Mouse (Mus musculus): ENCODE results near the gene Sfxn1.

The Sfxn1 gene

GRCm38 (mm10) chr13:54071606-54072331 is at the start of gene Sfxn1:
TSS of gene Sfxn1 (plus strand) at chr13:54071869.
- WGBS, result under 1% methylated on average over 74 of the region's 74 CpGs

DNA sequence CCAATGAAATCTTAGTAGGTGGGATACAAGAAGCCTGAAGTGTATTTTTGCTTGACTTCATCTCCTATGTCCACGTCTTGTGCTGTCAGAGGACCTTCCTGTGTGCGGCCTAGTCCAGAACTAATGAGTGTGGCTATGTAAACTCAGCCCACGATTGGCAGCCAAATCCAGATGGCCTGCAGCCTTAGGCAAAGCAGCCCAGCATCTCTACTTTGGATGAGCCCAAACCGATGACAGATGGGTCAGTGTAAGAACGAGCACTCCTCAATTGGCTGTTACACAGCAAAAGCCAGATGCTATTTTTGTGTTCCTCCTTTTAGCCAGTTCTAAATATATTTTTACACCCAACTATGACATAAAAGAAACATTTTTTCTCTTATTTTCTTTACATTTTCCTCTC is 48.4 kb upstream of the Sfxn1 start:
- 50% methylated on average over 5 of the region's 5 CpGs for WGBS

DNA sequence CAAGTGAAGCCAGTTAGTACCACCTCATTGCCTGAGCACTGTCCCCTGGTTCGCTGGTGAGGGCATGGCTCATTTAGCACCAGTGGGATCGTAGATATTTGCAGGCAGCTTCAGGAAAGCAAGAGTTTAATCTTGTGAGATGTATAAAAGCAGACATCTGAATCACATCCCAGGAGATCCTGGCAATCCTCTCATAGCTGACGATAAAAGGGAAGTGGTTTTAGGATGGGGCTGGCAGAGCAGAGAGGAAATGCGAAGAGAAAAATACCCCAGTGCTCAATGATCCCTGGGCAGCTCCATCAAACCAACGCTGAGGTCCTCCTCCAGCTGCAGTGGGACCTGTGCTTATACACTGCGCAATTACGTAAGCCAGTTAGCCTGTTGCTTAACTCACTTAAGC is 44.6 kb upstream of the Sfxn1 start:
- 48% methylated on average over 7 of the region's 7 CpGs for WGBS

GRCm38 (mm10) chr13:54033653-54034052 is 38.0 kb upstream of the Sfxn1 start:
- WGBS, result 87% methylated on average over 4 of the region's 4 CpGs

DNA sequence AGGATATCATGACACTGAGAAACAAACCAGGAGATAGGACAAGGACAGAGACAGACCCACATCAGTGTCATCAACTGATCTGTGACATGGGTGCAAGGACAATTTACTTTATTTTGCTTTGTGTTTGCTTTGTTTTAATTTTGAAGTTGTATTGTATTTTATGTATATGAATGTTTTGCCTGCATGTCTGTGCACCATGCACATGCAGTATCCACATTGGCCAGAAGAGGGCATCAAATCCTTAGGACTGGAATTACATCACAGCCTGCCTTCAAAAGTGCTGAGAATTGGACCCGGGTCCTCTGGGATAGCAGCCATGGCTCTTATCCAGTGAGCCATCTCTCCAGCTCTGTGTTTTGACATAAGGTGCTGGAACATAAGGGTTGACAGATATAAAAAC is 36.1 kb upstream of the Sfxn1 start:
- whole genome bisulfite sequencing, result 51% methylated on average over 1 of the region's 1 CpGs

- 53% methylated on average over 4 of the region's 4 CpGs for WGBS
Observed at GRCm38 (mm10) chr13:54037936-54038335, 33.7 kb upstream of the Sfxn1 start.

DNA sequence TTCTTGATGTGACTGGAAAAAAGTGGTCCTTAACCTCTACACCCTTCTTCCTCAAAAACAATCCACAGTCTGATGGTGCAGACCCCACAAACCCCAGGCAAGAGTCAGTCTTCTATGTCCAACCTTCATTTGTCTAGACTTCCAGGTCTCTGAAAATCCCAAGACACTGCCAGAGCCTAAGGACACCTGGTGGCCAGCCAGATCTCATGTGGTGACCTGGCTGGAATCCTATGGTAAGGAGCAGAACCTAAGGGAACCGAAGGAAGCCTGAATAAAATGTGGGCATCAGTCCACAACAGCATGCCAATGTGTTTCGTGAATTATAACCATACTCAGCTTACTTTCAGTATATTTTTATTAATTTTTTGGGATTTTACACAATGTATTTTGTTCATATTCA is 31.4 kb upstream of the Sfxn1 start:
- 82% methylated on average over 2 of the region's 2 CpGs for WGBS

GRCm38 (mm10) chr13:54048679-54049352 is 22.9 kb upstream of the Sfxn1 start:
- 83% methylated on average over 7 of the region's 7 CpGs for WGBS

- 34% methylated on average over 7 of the region's 7 CpGs for WGBS
Observed at GRCm38 (mm10) chr13:54051641-54052040, 20.0 kb upstream of the Sfxn1 start.

GRCm38 (mm10) chr13:54054962-54055361 is 16.7 kb upstream of the Sfxn1 start:
- WGBS, result 3% methylated on average over 20 of the region's 20 CpGs

- WGBS, result under 1% methylated on average over 31 of the region's 31 CpGs
Observed at GRCm38 (mm10) chr13:54055448-54055861, 16.2 kb upstream of the Sfxn1 start, which contains the start of gene Drd1. TSS of gene Drd1 (minus strand) at chr13:54055705.

DNA sequence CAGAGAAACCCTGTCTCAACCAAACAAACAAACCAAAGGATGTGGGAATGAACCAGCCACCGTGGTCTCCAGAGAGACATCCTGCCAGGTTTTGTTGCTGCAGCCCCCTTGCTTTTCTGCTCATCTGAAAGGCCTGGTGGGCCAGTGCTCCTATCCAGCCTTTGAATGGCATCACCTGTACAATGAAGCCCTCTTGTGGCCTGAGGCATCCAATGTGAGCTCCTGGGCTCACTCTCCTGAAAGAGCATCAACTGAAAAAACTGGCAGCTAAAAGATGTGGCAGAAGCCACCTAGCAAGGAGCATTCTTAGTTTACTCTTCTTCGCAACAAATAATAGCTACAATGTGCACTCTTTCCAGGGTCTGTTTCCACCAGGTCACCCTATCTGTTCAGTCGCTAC is 9.6 kb upstream of the Sfxn1 start:
- WGBS, result 89% methylated on average over 3 of the region's 3 CpGs

- 2% methylated on average over 3 of the region's 3 CpGs for whole genome bisulfite sequencing
Observed at GRCm38 (mm10) chr13:54063292-54063691, 8.4 kb upstream of the Sfxn1 start.

GRCm38 (mm10) chr13:54066081-54066746 is 5.5 kb upstream of the Sfxn1 start:
- WGBS, result 77% methylated on average over 3 of the region's 3 CpGs

DNA sequence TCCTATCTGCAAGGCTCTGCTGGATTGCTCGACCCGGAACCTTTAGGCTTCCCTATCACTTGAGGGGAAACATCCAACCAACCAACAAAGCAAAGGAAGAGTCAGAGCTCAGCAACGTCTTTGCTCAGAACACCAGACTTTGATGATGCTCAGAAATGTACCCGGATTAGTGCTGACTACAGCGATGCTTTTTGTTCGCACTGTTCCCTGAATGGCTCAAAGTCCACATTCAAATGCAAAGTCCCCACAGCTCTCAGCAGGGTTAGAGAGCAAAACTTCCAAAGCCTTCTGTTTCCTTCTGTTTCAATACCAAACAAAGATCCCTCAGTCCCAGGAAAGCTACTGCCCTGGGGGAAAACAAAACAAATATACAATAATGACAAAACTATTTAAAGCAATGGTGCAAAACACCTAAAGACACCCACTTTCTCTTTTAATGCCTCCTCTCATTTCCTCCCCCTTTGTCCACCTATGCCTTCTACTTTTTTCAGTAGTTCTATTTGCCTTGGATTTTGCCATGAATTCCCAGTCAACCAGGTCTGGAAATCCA is 4.0 kb upstream of the Sfxn1 start:
- WGBS, result 45% methylated on average over 6 of the region's 6 CpGs

DNA sequence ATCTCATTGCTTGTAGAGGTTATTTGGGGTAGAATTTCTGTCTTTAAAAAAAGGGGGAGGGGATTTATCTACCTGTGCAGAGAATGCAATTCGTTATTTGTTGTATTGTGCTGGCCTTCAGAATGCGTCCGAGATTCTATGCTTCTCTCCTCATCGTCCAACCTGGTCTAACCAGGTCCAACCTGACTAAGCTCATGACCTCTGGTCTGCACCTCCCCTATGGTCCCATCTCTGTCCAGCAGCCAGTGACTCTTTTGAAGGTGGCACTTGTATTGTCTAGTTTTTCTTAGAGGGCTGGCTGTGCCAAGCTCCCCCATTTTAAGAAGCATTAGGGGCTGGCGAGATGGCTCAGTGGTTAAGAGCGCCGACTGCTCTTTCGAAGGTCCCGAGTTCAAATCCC is 658 bp upstream of the Sfxn1 start:
- WGBS, result 96% methylated on average over 9 of the region's 9 CpGs

DNA sequence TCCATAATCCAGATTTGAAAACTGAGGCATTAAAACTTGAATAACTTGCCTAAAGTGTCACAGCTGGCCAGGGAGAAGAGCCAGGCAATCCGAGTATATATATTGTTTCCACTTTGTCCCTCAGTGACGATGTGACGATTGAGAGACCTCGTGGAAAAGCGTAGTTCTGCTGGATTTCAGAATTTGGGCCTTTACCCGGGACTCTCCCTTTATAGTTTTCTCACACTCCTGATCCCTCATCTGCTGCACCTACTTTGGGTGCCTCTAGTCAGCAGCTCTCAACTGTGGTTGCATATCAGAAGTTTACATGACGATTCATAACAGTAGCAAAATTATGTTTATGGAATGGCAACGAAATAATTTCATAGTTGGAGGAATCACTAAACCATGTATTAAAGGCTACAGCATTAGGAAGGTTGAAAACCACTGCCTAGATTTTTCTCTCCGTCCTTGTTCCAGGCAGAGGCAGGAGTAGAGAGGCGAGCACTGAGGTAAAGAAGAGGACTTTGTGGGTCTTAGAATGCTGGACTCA is 923 bp downstream of the Sfxn1 start:
- 22% methylated on average over 10 of the region's 10 CpGs for WGBS

GRCm38 (mm10) chr13:54073066-54073465 is 1.4 kb downstream of the Sfxn1 start:
- 9% methylated on average over 1 of the region's 1 CpGs for WGBS

DNA sequence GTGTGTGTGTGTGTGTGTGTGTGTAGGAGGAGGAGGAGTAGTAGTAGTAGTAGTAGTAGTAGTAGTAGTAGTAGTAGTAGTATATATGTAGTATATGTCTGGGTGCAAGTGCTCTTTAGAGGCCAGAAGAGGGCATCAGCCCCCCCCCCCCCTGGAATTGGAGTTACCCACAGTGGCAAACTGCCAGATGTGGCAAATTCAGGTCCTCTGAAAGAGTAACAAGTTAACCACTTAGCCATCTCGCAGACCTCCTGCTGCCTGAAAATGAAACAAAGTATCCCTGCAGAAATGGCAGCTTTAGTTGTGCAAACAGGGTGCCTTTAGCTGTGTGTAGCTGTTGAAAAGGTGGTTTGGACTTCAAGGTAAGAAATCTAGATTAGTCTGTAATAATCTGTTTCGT is 1.8 kb downstream of the Sfxn1 start:
- 68% methylated on average over 2 of the region's 2 CpGs for WGBS

GRCm38 (mm10) chr13:54075416-54075815 is 3.7 kb downstream of the Sfxn1 start:
- WGBS, result 83% methylated on average over 2 of the region's 2 CpGs

GRCm38 (mm10) chr13:54076051-54076450 is 4.4 kb downstream of the Sfxn1 start:
- 84% methylated on average over 6 of the region's 6 CpGs for WGBS

DNA sequence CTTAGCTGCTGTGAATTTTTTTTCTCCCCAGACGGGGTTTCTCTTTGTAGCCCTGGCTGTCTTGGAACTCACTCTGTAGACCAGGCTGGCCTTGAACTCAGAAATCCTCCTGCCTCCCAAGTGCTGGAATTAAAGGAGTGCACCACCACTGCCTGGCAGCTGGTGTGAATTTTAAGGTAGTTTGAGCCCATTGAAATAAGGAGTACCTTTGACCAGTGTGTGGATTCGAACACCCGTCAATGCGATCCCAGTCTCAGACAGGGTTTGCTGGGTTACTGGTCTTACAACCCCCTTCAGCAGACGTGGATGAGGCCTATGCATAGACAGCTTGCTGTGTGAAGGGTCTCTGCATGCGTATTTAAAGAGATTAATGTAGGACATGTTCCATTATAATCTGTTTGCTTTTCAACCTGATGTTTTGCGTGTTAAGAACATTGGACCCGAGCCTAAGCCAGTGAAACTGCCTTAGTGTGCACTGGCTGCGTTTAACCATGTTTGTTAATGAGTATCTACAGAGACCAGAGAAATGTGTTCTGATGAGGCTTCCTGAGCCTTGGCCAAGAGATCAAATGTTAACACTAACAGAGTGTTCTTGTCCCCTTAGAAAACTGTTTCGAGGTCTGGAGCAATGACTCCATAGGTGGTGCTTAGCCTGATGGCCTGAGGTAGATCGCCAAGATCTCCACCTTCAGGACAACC is 5.2 kb downstream of the Sfxn1 start:
- WGBS, result 88% methylated on average over 11 of the region's 11 CpGs

Data from cerebral cortex, adult 2 months (tissue).